Mouse (Mus musculus): ENCODE measurements around the gene Opn5. TPM values are rescaled to one million over a fixed set of nuclear protein-coding genes. Genes with fewer than 3 reads are reported as not detected.

The Opn5 gene
- not detected in 2 replicates for total RNA-seq (2015; ENCODE audit: low replicate concordance)
- total RNA-seq (2017; ENCODE audit: low replicate concordance), result not detected in 2 replicates

DNA sequence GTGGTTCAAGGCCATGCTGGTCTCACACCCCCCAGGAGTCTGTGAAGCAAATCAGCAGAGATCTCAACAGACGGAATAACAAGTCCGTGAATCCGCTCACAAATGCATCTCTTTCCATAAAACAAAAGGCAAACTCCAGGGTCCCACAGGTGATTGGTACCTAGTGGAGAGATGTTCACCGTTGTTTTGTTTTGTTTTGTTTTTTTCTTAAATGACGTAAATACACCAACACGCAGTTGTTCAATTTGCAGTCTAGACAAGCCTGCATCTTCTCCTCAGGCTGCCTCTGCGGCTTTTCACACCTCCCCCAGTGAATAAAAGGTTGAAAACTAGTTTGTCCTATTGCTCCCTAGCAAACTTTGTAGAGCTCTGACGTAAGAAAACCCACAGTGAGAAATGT is at the start of gene Opn5:
Opn5 (minus strand) TSS at position 101 of the 400 bp plus-strand sequence.
- ATAC-seq (replicated peaks; ENCODE audit: low FRiP score, poor library complexity, severe bottlenecking), result no peak

DNA sequence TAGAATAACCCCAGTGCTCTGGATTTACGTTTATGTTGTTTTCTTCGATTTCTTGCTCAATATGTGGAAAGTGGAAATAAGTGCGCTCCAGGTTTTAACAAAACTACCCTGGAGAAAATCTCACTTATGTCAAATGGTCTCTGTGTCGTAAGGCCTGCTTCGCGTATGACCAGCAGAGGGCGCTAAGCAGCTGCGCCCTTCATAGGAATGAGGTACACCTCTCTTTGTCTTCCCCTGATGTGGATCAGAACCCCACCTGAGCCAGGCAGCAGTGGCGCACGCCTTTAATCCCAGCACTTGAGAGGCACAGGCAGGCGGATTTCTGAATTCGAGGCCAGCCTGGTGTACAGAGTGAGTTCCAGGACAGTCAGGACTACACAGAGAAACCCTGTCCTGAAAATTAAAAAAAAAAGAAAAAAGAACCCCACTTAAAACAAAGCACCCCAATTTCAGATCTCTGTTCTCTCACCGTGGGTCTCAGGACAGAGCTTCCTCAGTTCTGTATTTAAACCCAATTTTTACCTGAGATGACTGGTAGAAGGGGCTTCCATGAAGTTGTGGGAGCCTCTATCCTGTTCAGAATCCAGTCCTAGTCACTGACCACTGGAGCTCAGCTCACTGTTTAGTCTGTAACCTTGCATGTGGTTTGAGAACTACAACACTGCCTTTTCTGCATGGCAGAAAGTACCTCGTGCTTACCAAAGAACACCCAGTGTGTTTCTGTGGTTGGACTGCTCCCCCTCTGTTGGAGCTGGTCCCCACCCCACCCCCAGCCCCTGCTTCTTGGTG is 47.6 kb upstream of the Opn5 start:
- ATAC-seq (replicated peaks; ENCODE audit: low FRiP score, poor library complexity, severe bottlenecking), result no peak

DNA sequence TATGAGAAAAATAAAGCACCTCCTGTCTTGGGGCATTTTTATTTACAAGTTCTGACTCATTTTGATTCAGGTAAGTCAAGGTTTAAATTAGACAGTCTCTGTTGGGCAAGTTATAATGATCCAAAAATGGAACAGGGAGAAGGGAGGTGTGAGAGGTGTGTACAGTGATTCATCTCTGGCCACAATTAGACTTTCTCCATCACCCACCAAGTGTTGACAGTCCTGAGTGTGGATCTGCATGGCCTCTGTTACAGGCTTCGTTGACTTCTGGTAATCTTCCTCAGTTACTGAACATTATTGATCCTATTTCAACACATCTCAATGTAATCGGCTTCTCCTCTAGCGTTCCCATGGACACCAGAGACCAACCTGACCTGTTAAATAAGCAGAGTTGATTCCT is 32.2 kb upstream of the Opn5 start:
- no peak for ATAC-seq (replicated peaks; ENCODE audit: low FRiP score, poor library complexity, severe bottlenecking)

DNA sequence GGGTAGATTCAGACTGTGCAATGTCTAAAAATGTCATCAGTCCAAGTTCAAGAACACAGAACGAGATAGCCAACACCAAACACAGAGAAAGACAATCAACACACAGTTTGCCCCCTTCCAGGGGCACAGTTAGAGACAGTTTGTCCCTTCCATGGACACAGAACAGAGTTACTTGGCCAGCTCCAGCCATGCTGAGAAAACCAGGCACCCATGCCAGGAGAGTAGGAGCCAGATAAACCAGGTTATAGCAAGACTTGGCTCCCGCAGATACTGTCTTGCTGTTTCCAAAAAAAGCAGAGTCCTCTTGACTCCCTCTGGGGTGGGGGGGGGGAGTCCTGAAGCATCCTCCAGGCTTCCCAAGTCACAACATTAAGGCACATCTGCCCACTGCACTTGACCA is 19.0 kb upstream of the Opn5 start:
- ATAC-seq (replicated peaks; ENCODE audit: low FRiP score, poor library complexity, severe bottlenecking), result no peak

DNA sequence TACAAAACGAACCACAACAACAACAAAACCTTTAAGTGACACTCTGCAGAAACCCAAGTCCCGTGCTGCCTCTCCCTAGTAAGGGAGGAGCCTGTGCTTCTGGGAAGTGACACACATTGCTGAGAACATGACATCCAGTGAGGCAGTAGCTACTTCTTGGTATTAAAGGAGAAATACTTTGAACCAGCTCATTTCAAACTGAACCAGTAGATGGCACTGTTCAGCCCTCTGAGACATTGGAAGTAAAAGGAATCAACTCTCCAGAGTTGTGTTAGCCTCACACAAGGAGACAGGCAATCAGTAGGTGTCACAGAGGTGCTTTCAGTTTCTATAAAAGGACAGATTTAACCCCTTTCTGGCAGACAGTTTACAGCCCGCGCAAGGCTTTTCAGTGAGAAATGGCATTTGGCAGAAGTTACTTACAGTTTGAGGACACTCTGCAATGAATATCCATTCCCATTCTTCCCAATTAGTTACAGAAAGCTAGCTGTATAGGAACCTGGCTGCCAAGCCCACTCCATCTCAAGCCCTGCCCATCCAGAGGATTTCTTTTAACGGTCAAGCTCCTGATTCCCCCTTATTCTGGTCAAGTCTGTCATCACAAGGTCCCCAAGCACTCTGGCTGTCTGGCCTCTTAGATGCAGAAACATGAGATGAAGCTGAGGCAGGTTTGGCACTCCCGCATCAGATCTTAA is 2.0 kb upstream of the Opn5 start:
- ATAC-seq (replicated peaks; ENCODE audit: low FRiP score, poor library complexity, severe bottlenecking), result no peak

DNA sequence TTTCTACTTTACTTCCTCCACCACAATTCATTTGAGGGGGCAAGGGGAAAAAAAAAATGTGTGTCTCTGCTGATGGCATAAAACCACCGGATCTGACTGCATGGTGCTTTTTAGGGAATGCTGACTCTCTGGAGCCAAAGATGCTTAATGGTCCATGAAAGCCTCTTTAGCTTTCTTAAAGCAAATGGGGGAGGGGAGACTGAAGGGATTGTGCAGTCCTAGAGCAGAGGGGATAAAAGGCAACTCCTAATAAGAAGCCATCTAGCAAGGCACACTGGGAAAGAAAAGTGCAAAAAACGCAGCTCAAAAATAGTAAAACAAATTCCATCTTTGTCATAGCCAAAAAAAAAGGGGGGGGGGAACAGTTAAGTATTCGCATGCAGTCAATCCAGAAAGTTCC is 2.9 kb downstream of the Opn5 start:
- no peak for ATAC-seq (replicated peaks; ENCODE audit: low FRiP score, poor library complexity, severe bottlenecking)

DNA sequence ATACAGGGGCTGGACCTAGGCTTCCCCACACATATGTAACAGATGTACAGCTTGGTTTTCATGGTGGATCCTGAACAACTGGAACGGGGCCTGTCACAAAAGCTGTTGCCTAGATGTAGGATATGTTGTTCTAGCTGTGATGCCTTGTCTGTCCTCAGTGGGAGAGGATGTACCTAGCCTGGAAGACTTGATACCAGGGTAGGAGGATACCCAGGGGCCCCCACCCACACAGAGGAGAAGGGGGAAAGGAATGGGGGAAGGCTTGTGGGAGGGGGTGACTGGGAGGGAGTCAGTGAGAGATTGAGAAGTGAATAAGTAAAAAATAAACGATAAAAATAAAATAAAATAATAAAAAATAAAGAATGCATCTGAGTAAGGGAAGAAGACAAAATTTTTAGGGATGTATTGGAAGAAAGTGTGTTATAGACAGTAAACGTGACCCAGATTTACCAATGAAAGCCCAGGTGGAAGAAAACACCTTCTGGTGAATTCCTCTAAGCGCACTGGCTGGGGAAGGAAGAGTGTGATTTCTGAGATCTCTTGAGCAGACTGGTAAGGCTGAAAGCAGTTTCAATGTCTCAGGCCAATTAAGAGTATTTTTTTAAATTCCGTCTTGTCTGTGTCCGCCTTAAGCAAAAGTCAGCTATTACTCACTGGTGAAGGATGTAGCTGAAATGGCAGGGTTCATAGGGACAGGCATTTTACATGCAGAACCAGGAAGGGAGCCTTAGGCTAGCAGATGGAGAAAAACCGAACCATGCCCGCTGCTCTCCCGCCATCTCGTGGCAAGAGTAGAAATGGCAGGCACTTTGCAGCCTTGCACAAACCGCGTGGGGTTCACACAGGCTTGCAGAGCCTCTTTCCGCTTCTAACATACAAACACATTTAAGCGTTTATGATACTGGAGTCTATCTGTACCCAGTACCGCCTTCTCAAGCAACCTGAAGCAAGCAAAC is 8.1 kb downstream of the Opn5 start:
- no peak for ATAC-seq (replicated peaks; ENCODE audit: low FRiP score, poor library complexity, severe bottlenecking)

DNA sequence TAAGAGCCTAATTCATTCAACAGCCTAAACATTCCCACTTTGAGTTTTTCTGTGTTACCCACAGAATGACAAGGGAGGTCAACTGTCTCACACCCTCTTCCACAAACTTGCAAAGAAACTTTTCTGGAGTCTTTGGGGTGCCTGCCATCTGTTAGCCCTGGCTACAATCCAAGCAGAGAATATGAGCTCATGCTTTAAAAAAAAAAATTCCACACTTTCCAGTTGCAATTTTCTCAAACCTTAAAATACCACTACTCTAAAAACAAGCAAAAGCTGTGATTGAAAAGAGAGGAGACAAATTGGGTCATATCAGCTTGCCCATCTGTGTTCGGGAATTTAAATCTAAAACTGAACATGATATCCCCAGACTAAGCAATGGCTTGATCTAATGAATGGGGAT is 24.7 kb downstream of the Opn5 start:
- ATAC-seq (replicated peaks; ENCODE audit: low FRiP score, poor library complexity, severe bottlenecking), result no peak

DNA sequence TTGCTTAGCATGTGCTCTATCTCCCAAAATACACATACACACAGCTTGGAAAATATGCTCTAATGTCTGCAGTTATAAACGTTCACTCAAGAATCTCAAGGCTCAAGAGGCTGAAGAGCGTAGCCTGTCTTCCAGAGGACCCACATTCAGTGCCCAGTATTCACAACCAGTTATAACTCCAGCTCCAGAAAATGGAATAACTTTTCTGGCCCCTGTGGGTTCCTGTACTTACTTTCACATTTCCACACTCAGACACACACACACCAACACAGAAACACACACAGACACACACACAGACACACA is 28.2 kb downstream of the Opn5 start:
- ATAC-seq (replicated peaks; ENCODE audit: low FRiP score, poor library complexity, severe bottlenecking), result no peak

DNA sequence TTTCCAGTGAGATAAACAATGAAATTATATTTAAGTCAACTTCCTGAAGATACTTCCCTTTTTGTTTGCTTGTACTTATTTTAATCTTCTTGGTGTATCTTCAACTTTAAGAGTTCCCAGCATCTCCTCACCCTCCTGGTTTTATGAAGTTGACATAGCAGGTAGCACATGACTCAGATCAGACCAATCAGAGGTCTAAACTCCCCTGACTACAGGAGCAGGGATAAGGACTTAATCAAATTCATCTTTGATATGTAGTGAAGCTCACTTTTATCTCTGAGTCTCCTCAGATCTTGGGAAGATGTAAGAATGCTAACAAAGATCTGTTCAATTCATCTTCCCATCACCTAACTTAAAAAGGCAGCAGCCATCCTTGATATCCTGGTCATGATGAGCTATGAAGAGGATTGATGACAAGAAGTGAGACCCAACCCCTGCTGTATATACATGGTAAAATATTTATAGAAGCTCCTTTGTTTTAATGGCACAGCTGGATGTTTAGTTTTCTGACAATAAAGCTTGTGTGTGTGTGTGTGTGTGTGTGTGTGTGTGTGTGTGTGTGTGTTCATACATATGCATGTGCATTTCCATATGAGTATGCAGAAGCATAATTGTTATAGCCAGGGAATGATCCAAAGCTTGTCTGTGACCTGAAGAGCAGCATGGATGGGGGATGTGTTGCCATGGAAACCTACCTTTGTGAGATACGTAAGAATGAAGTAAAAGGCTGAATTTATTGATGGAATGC is 28.7 kb downstream of the Opn5 start:
- no peak for ATAC-seq (replicated peaks; ENCODE audit: low FRiP score, poor library complexity, severe bottlenecking)

DNA sequence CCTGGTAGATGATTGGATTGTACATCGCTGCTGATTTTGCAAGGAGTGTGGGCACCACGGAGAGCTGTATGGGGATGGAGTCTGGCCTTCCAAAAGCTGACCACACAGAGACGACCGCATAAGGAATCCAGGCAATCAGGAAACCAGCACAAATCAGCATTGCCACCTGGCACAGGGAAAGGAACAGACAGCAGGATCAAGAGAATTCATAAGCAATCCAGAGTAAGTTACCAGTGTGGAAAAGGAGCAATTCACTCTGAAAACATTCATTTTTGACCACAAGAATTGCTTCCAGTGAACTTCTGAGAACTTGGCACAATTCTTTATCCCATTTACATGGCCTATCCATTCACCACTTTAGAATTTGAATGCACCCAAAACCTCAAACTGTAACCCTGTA is 30.6 kb downstream of the Opn5 start:
- no peak for ATAC-seq (replicated peaks; ENCODE audit: low FRiP score, poor library complexity, severe bottlenecking)

DNA sequence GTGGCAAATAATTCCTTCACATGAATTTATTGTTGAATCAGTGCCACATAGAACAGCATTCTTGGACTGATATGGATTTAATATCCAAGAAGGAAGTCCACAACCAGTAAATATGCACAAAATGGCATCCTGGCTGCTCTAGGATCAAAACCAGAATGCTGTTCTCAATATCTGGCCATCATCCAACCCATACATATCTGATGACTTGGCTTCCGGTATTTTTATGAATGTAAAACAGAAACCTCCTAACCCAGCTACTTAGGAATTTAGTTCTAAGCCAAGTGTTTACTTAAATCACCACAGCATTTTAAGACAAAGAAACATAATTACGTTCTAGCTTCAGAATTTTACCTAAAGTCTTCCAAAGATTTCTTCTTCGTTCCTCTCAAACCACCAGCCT is 31.0 kb downstream of the Opn5 start:
- no peak for ATAC-seq (replicated peaks; ENCODE audit: low FRiP score, poor library complexity, severe bottlenecking)

DNA sequence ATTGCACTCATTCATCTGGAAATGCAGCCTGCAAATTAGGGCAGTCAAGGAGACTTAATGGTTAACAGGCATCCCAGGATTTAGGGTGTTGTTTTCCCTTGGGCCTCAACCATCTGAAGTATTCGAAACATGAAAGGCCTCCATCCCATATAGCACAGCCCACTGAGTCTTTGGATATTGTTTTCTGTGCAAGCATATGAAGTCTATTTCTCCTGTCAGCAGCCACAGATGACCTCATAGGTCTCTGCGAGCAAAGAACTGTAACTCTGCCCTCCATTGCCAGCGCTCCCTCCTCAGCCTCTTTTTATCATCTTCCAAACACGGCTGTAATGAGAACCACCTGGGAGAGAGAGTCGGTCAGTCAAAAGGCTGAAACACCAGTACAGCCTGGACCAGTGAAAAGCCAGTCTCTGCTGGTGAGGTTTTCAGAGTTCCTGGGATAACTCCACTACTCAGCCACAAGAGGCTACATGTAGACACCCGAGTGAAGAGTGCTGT is 34.5 kb downstream of the Opn5 start:
- ATAC-seq (replicated peaks; ENCODE audit: low FRiP score, poor library complexity, severe bottlenecking), result no peak

DNA sequence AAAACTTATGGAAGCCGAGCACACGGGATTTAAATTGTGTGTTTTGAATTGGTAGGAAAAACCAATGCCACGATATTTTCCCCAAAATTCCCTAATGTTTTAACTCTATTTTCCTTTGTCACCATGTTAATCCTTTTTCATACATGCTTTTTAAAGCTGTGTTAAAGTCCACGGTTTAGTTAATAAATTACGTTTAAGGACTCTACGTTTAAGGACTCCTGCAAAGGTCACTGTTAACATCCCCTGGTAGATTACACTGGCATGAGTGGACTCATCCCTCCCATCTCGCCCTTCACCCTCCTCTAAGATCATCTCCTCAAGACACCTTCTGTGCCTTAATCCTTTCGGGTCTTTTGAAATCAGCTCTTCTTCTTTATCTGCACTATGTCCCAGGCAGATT is 37.4 kb downstream of the Opn5 start:
- ATAC-seq (replicated peaks; ENCODE audit: low FRiP score, poor library complexity, severe bottlenecking), result no peak

DNA sequence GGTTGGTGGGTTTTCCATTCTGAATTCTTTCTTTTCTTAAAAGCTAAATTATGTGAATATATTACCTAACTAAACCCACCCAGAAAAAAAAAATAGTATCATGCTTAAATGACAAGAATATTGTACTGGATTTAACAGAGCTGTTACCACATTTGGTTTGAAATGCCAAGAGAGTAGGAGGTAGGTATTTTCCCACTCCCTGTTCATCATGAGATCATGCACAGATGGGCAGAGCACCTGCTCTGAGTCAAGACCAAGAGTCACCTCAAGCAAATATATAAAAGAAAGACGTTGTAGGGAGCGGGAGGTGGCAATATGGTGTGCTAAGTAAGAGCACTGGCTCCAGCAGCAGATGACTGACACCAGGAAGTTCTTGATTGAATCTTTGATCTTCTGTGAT is 61.6 kb downstream of the Opn5 start:
- ATAC-seq (replicated peaks; ENCODE audit: low FRiP score, poor library complexity, severe bottlenecking), result no peak

DNA sequence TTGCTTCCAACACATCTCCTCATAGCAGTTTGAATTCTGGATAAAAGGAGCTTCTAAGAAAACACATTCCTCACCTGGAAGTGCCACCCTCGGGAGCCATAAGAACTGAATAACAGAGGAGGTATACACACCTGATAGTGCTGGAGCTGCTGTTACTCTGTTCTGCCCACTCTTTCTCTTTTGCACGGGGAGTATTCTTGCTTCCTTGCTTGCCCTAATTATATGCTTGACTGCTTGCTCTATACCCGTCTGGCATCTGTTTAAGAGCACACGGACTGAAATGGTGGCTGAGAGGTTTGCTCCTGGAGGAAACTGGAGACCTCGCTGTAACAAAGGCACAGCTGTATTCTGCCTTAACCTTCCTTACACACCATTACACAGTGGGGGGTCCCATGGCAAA is 81.0 kb downstream of the Opn5 start:
- ATAC-seq (replicated peaks; ENCODE audit: low FRiP score, poor library complexity, severe bottlenecking), result no peak

DNA sequence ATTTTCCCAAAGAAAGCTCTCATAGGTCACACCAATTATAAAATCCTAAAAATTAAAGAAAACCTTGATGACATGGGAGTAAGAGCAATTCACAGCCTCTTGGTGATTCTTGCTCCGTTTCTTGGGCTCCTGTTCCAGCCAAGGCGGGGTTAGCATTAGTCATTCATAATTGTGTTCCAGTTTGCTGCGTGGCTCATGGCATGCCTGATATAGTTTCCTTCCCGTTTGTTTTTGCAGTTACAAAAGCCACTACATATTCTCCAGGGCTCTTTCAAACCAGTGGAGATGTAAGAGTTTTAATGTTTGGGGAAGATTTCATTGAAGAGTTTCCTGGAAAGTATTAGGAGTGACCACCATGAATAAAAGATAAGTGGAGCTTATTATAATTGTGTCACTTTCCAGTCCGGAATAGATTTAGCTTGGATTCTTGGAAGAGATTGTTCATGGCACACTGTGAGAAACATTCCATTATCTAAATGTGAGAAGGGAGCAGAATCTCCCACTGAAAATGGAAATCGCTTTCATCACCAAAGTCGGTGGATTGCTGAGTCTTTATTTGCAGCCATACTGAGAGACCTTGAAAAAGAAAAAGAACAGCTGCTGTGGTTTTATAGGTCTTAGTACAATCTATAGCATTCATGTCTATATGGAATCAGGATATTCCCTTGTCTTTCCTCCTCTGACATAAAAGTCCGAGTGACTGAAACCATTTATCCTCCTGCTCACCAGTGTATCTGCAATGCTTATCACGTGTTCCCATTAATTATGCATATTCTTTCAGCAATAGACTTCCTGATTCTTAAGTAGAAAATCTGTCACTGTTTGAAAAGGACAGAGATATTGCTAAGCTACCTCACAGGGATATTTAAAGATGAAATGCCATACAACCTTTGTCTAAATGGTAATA is 101.6 kb downstream of the Opn5 start:
- no peak for ATAC-seq (replicated peaks; ENCODE audit: low FRiP score, poor library complexity, severe bottlenecking)
